Mouse (Mus musculus): Measurements from ENCODE around the gene Ddi2. TPM values are rescaled to one million over a fixed set of nuclear protein-coding genes. Genes with fewer than 3 reads are reported as not detected.

The Ddi2 gene
- polyA plus RNA-seq, 1 experiment from 2014 or later, result 22.6 TPM

GRCm38 (mm10) chr4:141721961-141722360 lies 1.3 kb downstream of the Ddi2 start:
- Histone ChIP-seq H3K9ac (ENCODE audit: low read length) (peak overlapping the region; percentile 95; the same call in 1 of the 2 replicates), H3K9me3 (ENCODE audit: control insufficient read depth, low read length) (no peaks in the 10 kb centered on the region), H3K27ac (ENCODE audit: low read depth, low read length) (no peak overlapping the region), H3K36me3 (ENCODE audit: control insufficient read depth, insufficient read depth, low read length) (no peaks in the 10 kb centered on the region; the same call in 1 of the 2 replicates), H3K27me3 (ENCODE audit: control insufficient read depth, insufficient read depth, low read length) (no peaks in the 10 kb centered on the region), H3K4me3 (ENCODE audit: low read depth, low read length) (peak overlapping the region; percentile 98), H3K4me1 (replicated peaks; ENCODE audit: control insufficient read depth, insufficient read depth, low read length) (0 out of 2 replicates have a peak, but pooled peaks cover 2% of the 10 kb centered on the region), H3K4me2 (ENCODE audit: low read depth, low read length, severe bottlenecking) (peak overlapping the region; percentile 85)
- ATAC-seq (replicated peaks; ENCODE audit: low FRiP score) (no peak), DNase-seq (ENCODE audit: low spot score) (no peak)
- 88% methylated on average over 6 of the region's 6 CpGs for WGBS

- 0 out of 2 replicates have a peak, but pooled peaks cover 2% of the 10 kb centered on the region for H3K4me1 ChIP-seq (replicated peaks; ENCODE audit: control insufficient read depth, insufficient read depth, low read length)
- ATAC-seq (replicated peaks; ENCODE audit: low FRiP score), result no peak
- H3K9ac ChIP-seq (ENCODE audit: low read length), result no peak overlapping the region
- no peak overlapping the region for H3K4me2 ChIP-seq (ENCODE audit: low read depth, low read length, severe bottlenecking)
- no peak for DNase-seq (ENCODE audit: low spot score)
- whole genome bisulfite sequencing, result 88% methylated on average over 6 of the region's 6 CpGs
- no peak overlapping the region for H3K27ac ChIP-seq (ENCODE audit: low read depth, low read length)
- H3K27me3 ChIP-seq (ENCODE audit: control insufficient read depth, insufficient read depth, low read length), result no peaks in the 10 kb centered on the region
- H3K4me3 ChIP-seq (ENCODE audit: low read depth, low read length), result no peak overlapping the region
- no peaks in the 10 kb centered on the region; the same call in 1 of the 2 replicates for H3K36me3 ChIP-seq (ENCODE audit: control insufficient read depth, insufficient read depth, low read length)
- no peaks in the 10 kb centered on the region for H3K9me3 ChIP-seq (ENCODE audit: control insufficient read depth, low read length)
Observed at GRCm38 (mm10) chr4:141720761-141721523, 2.3 kb downstream of the Ddi2 start.

- DNase-seq (ENCODE audit: low spot score), result no peak
- no peak overlapping the region for H3K4me3 ChIP-seq (ENCODE audit: low read depth, low read length)
- WGBS, result 87% methylated on average over 1 of the region's 1 CpGs
- H3K9me3 ChIP-seq (ENCODE audit: control insufficient read depth, low read length), result no peaks in the 10 kb centered on the region
- H3K4me2 ChIP-seq (ENCODE audit: low read depth, low read length, severe bottlenecking), result no peak overlapping the region
- H3K27me3 ChIP-seq (ENCODE audit: control insufficient read depth, insufficient read depth, low read length), result no peaks in the 10 kb centered on the region
- no peak for ATAC-seq (replicated peaks; ENCODE audit: low FRiP score)
- H3K27ac ChIP-seq (ENCODE audit: low read depth, low read length), result no peak overlapping the region
- H3K9ac ChIP-seq (ENCODE audit: low read length), result no peak overlapping the region
- H3K36me3 ChIP-seq (ENCODE audit: control insufficient read depth, insufficient read depth, low read length), result no peaks in the 10 kb centered on the region; the same call in 1 of the 2 replicates
- H3K4me1 ChIP-seq (replicated peaks; ENCODE audit: control insufficient read depth, insufficient read depth, low read length), result 0 out of 2 replicates have a peak, but pooled peaks cover 2% of the 10 kb centered on the region
Observed at GRCm38 (mm10) chr4:141719304-141719703, 3.9 kb downstream of the Ddi2 start.

- no peak overlapping the region for H3K4me3 ChIP-seq (ENCODE audit: low read depth, low read length)
- H3K9me3 ChIP-seq (ENCODE audit: control insufficient read depth, low read length), result no peaks in the 10 kb centered on the region
- H3K4me1 ChIP-seq (replicated peaks; ENCODE audit: control insufficient read depth, insufficient read depth, low read length), result 0 out of 2 replicates have a peak, but pooled peaks cover 2% of the 10 kb centered on the region
- WGBS, result 86% methylated on average over 4 of the region's 4 CpGs
- no peak overlapping the region for H3K4me2 ChIP-seq (ENCODE audit: low read depth, low read length, severe bottlenecking)
- no peak overlapping the region for H3K9ac ChIP-seq (ENCODE audit: low read length)
- no peak for DNase-seq (ENCODE audit: low spot score)
- no peak overlapping the region for H3K27ac ChIP-seq (ENCODE audit: low read depth, low read length)
- no peaks in the 10 kb centered on the region for H3K27me3 ChIP-seq (ENCODE audit: control insufficient read depth, insufficient read depth, low read length)
- no peak for ATAC-seq (replicated peaks; ENCODE audit: low FRiP score)
- H3K36me3 ChIP-seq (ENCODE audit: control insufficient read depth, insufficient read depth, low read length), result no peaks in the 10 kb centered on the region; the same call in 1 of the 2 replicates
Observed at GRCm38 (mm10) chr4:141717633-141718032, 5.6 kb downstream of the Ddi2 start.

- no peak for DNase-seq (ENCODE audit: low spot score)
- Histone ChIP-seq H3K9ac (ENCODE audit: low read length) (no peak overlapping the region), H3K36me3 (ENCODE audit: control insufficient read depth, insufficient read depth, low read length) (no peaks in the 10 kb centered on the region; the same call in 1 of the 2 replicates), H3K27ac (ENCODE audit: low read depth, low read length) (no peak overlapping the region), H3K27me3 (ENCODE audit: control insufficient read depth, insufficient read depth, low read length) (no peaks in the 10 kb centered on the region), H3K4me1 (replicated peaks; ENCODE audit: control insufficient read depth, insufficient read depth, low read length) (no peaks in the 10 kb centered on the region), H3K4me2 (ENCODE audit: low read depth, low read length, severe bottlenecking) (no peak overlapping the region), H3K9me3 (ENCODE audit: control insufficient read depth, low read length) (no peaks in the 10 kb centered on the region), H3K4me3 (ENCODE audit: low read depth, low read length) (no peak overlapping the region)
- no peak for ATAC-seq (replicated peaks; ENCODE audit: low FRiP score)
- WGBS, result 89% methylated on average over 2 of the region's 2 CpGs
Observed at GRCm38 (mm10) chr4:141715027-141715426, 8.2 kb downstream of the Ddi2 start.

GRCm38 (mm10) chr4:141713598-141714142 lies 9.5 kb downstream of the Ddi2 start:
- H3K27ac ChIP-seq (ENCODE audit: low read depth, low read length), result no peak overlapping the region
- no peaks in the 10 kb centered on the region for H3K9me3 ChIP-seq (ENCODE audit: control insufficient read depth, low read length)
- H3K36me3 ChIP-seq (ENCODE audit: control insufficient read depth, insufficient read depth, low read length), result no peaks in the 10 kb centered on the region; the same call in 1 of the 2 replicates
- ATAC-seq (replicated peaks; ENCODE audit: low FRiP score) (no peak), DNase-seq (ENCODE audit: low spot score) (no peak)
- no peak overlapping the region for H3K4me2 ChIP-seq (ENCODE audit: low read depth, low read length, severe bottlenecking)
- WGBS, result 88% methylated on average over 5 of the region's 5 CpGs
- no peaks in the 10 kb centered on the region for H3K4me1 ChIP-seq (replicated peaks; ENCODE audit: control insufficient read depth, insufficient read depth, low read length)
- no peaks in the 10 kb centered on the region for H3K27me3 ChIP-seq (ENCODE audit: control insufficient read depth, insufficient read depth, low read length)
- no peak overlapping the region for H3K9ac ChIP-seq (ENCODE audit: low read length)
- H3K4me3 ChIP-seq (ENCODE audit: low read depth, low read length), result no peak overlapping the region

GRCm38 (mm10) chr4:141711250-141711649 lies 12.0 kb downstream of the Ddi2 start:
- no peaks in the 10 kb centered on the region for H3K9me3 ChIP-seq (ENCODE audit: control insufficient read depth, low read length)
- no peaks in the 10 kb centered on the region; the same call in 1 of the 2 replicates for H3K36me3 ChIP-seq (ENCODE audit: control insufficient read depth, insufficient read depth, low read length)

GRCm38 (mm10) chr4:141708971-141709370 lies 14.2 kb downstream of the Ddi2 start:
- DNase-seq (ENCODE audit: low spot score), result no peak
- Histone ChIP-seq H3K9ac (ENCODE audit: low read length) (no peak overlapping the region), H3K36me3 (ENCODE audit: control insufficient read depth, insufficient read depth, low read length) (peaks cover 4% of the 10 kb centered on the region; the same call in 1 of the 2 replicates), H3K4me1 (replicated peaks; ENCODE audit: control insufficient read depth, insufficient read depth, low read length) (no peaks in the 10 kb centered on the region), H3K4me3 (ENCODE audit: low read depth, low read length) (no peak overlapping the region), H3K27me3 (ENCODE audit: control insufficient read depth, insufficient read depth, low read length) (no peaks in the 10 kb centered on the region), H3K9me3 (ENCODE audit: control insufficient read depth, low read length) (no peaks in the 10 kb centered on the region), H3K4me2 (ENCODE audit: low read depth, low read length, severe bottlenecking) (no peak overlapping the region), H3K27ac (ENCODE audit: low read depth, low read length) (no peak overlapping the region)
- WGBS, result 96% methylated on average over 2 of the region's 2 CpGs
- ATAC-seq (replicated peaks; ENCODE audit: low FRiP score), result no peak

More at GRCm38 (mm10) chr4:141711250-141711649, 12.0 kb downstream of the Ddi2 start:
- H3K4me2 ChIP-seq (ENCODE audit: low read depth, low read length, severe bottlenecking), result no peak overlapping the region
- WGBS, result 88% methylated on average over 1 of the region's 1 CpGs
- H3K27ac ChIP-seq (ENCODE audit: low read depth, low read length), result no peak overlapping the region
- no peaks in the 10 kb centered on the region for H3K4me1 ChIP-seq (replicated peaks; ENCODE audit: control insufficient read depth, insufficient read depth, low read length)
- ATAC-seq (replicated peaks; ENCODE audit: low FRiP score) (no peak), DNase-seq (ENCODE audit: low spot score) (no peak)
- no peak overlapping the region for H3K9ac ChIP-seq (ENCODE audit: low read length)
- no peak overlapping the region for H3K4me3 ChIP-seq (ENCODE audit: low read depth, low read length)
- H3K27me3 ChIP-seq (ENCODE audit: control insufficient read depth, insufficient read depth, low read length), result no peaks in the 10 kb centered on the region
